In genomic region chr14:115371131-115371530, GRCm38 (mm10) we compare ENCODE assay signal across 8 mouse cellular contexts.
DNase-seq lines count a peak whose midpoint lies in the region; TF ChIP-seq lines count a peak whose summit lies in the region.

No protein-coding gene starts in this region.

- no peaks in the 10 kb centered on the region for H3K79me2 ChIP-seq in heart, adult 2 months (replicated peaks; ENCODE audit: control insufficient read depth, insufficient read depth, low read length)

- intact Hi-C loops in heart, adult 2 months (cut with DNase I), result no loop called here

- no peak overlapping the region for H3K4me3 ChIP-seq in heart, adult 2 months

- no peaks in the 10 kb centered on the region for H3K27me3 ChIP-seq in heart, adult 2 months (ENCODE audit: control insufficient read depth, insufficient read depth, low read length)

- 13% methylated on average over 1 of the region's 1 CpGs for WGBS in heart, adult 2 months

- peak; percentile 32 for TF ChIP-seq CTCF in heart, adult 2 months (IDR thresholded peaks at IDR 0.05)
- TF ChIP-seq CTCF in brain, embryonic 14.5 days (IDR thresholded peaks at IDR 0.05; ENCODE audit: borderline replicate concordance, extremely low read depth, insufficient read depth, insufficient read length), result peak; percentile 36; the same call in 1 of the 2 replicates

- no peaks in the 10 kb centered on the region for H3K4me1 ChIP-seq in heart, adult 2 months (ENCODE audit: control insufficient read depth, insufficient read depth, low read length)

- no peak overlapping the region for H3K9ac ChIP-seq in heart, adult 2 months (ENCODE audit: low read depth, low read length)

- no peak for TF ChIP-seq EP300 in heart, adult 2 months (IDR thresholded peaks at IDR 0.05; ENCODE audit: insufficient read depth, low read depth, low read length)

- no peak for TF ChIP-seq POLR2A in heart, adult 2 months (IDR thresholded peaks at IDR 0.05; ENCODE audit: insufficient read depth, low read depth, low read length)
- no peak for TF ChIP-seq POLR2A in brain, embryonic 14.5 days (IDR thresholded peaks at IDR 0.05; ENCODE audit: borderline replicate concordance, extremely low read depth, insufficient read depth, insufficient read length, poor library complexity, severe bottlenecking)

- no peak overlapping the region for H3K27ac ChIP-seq in heart, adult 2 months

- DNase-seq in heart, adult 2 months, result no peak
- no peak for DNase-seq in heart, adult 11 months
- peak; percentile 6 for DNase-seq in ovary, postnatal 36 days (ENCODE audit: low spot score)
- DNase-seq in ovary, postnatal 10 days (ENCODE audit: low spot score), result no peak
- DNase-seq in brain, embryonic 14.5 days (ENCODE audit: low read depth), result no peak
- DNase-seq in retina, embryonic 14.5 days (ENCODE audit: low spot score), result peak; percentile 15
- no peak for DNase-seq in ovary, adult 18-20 months (ENCODE audit: low spot score)
- DNase-seq in gastrocnemius, adult 8-10 months (ENCODE audit: low spot score in 2 of 2), result no peak

- H3K36me3 ChIP-seq in heart, adult 2 months (ENCODE audit: control insufficient read depth, insufficient read depth, low read length), result no peaks in the 10 kb centered on the region

Comparison
In these comparisons a context has a peak if more than half of its experiments do, and no peak if none do; other contexts are left out.
1. DNase-seq: peak in ovary, postnatal 36 days (single experiment) and retina, embryonic 14.5 days (single experiment); none in heart, adult 2 months (0 of 2), heart, adult 11 months (single experiment), ovary, postnatal 10 days (single experiment), brain, embryonic 14.5 days (single experiment), ovary, adult 18-20 months (single experiment) and gastrocnemius, adult 8-10 months (0 of 2).